Mouse (Mus musculus) stomach, embryonic 14.5 days (tissue): Measurements from ENCODE around the gene Prn. TPM values are rescaled to one million over a fixed set of nuclear protein-coding genes. Genes with fewer than 3 reads are reported as not detected.

Source experiments
- ATAC-seq: fragments of 200-750 bp; cut with Nextera tagmentation; 2 replicates; pipeline ENCODE4 v1.8.0; 2017; ENCODE audit warnings: low read depth, moderate TSS enrichment; ENCODE audit not compliant: insufficient number of reproducible peaks, insufficient read depth, low FRiP score
- H3K27ac ChIP-seq: fragments of 300-500 bp; sonication (generic); 2 replicates; pipeline ENCODE4 v1.5.1; 2014; ENCODE audit warnings: mild to moderate bottlenecking, low read length, moderate library complexity, mixed read lengths
- H3K27me3 ChIP-seq: fragments of 300-500 bp; sonication (generic); 2 replicates; pipeline ENCODE4 v1.6.1; 2014; ENCODE audit warnings: low read length, control low read depth, mixed read lengths; ENCODE audit not compliant: control insufficient read depth, insufficient read depth
- H3K36me3 ChIP-seq: fragments of 300-500 bp; sonication (generic); 2 replicates; pipeline ENCODE4 v1.6.1; 2014; ENCODE audit warnings: mild to moderate bottlenecking, control low read depth, low read length, moderate library complexity, mixed read lengths; ENCODE audit not compliant: control insufficient read depth, insufficient read depth
- H3K4me1 ChIP-seq: fragments of 300-500 bp; sonication (generic); 2 replicates; pipeline ENCODE4 v1.6.1; 2014; ENCODE audit warnings: low read length, control low read depth, mixed read lengths; ENCODE audit not compliant: control insufficient read depth, insufficient read depth
- H3K4me2 ChIP-seq: fragments of 300-500 bp; sonication (generic); replicated peaks from 2 replicates; pipeline ENCODE4 v1.6.1; 2014; ENCODE audit warnings: low read depth, low read length, control low read depth
- H3K4me3 ChIP-seq: fragments of 300-500 bp; sonication (generic); 2 replicates; pipeline ENCODE4 v1.5.1; 2014; ENCODE audit warnings: low read depth, low read length, control low read depth
- H3K9ac ChIP-seq: fragments of 300-500 bp; sonication (generic); replicated peaks from 2 replicates; pipeline ENCODE4 v1.6.1; 2014; ENCODE audit warnings: low read depth, mild to moderate bottlenecking, control low read depth, low read length, moderate library complexity, mixed read lengths
- H3K9me3 ChIP-seq: fragments of 300-500 bp; sonication (generic); 2 replicates; pipeline ENCODE4 v1.6.1; 2016; ENCODE audit warnings: low read depth, low read length, control low read depth; ENCODE audit not compliant: control insufficient read depth
- WGBS: fragments of 180-500 bp; shearing (Covaris S2); extraction: QIAGEN DNeasy Blood & Tissue Kit; methylation state at CpG from one replicate; pipeline ENCODE4 v1.1.7; 2014; 5-methylcytosine and 5-hydroxymethylcytosine counted together
- polyA plus RNA-seq: library from polyadenylated mRNA; unstranded; fragments of >200 nt; fragmentation: Nextera tagmentation; extraction: Ambion mirVana; gene quantifications from 2 replicates; pipeline ENCODE4 v1.2.1, GENCODE M21; 2014

The Prn gene
- polyA plus RNA-seq, 1 experiment from 2014 or later: not detected

DNA sequence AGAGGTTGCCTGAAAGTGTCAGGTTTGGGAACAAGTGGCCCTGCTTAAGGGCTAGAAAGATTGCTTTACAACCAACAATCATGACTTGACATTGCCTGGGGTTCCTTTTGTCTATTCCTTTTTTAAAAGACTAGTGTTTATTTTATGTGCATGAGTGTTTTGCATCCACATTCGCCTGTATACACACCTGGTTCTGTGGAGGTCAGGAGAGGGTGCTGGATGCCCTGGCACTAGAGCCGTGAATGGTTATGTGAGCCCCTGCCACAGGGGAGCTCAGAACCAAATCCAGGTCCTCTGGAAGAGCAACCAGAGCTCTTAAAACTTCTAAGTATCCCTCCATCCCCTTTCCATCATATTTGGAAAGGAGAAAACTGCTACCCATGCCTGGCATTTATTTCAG is 1.1 kb downstream of the Prn start:
- Histone ChIP-seq H3K4me1 (peaks cover 4% of the 10 kb centered on the region; the same call in 1 of the 2 replicates), H3K4me2 (peak overlapping the region; percentile 71), H3K27me3 (no peaks in the 10 kb centered on the region), H3K9ac (no peak overlapping the region), H3K9me3 (no peaks in the 10 kb centered on the region), H3K27ac (no peak overlapping the region), H3K36me3 (no peaks in the 10 kb centered on the region), H3K4me3 (peak overlapping the region; percentile 68)
- ATAC-seq: no peak
- WGBS: 51% methylated on average over 2 of the region's 2 CpGs

DNA sequence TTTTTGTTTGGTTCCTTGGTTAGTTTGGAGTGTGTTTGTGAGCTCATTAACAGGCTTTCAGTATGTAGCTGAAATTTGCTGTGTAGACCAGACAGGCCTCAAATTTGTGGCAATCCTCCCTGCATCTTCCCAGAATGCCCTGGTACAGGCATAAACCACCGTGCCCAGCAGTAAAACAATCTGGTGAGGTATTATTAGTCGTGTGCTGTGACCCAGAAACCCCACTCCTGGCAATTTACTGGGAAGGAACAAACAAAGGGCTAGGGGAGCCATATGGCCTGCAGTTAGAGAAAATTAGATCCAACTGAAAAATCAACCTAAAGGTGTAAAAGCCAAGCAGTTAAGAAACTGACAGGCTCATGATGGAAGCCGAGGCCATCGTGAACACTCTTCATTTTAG is 1.6 kb downstream of the Prn start:
- Histone ChIP-seq H3K27ac (no peak overlapping the region), H3K4me1 (peaks cover 4% of the 10 kb centered on the region; the same call in 1 of the 2 replicates), H3K27me3 (no peaks in the 10 kb centered on the region), H3K4me3 (peak overlapping the region; percentile 68; the same call in 1 of the 2 replicates), H3K4me2 (peak overlapping the region; percentile 71), H3K9ac (no peak overlapping the region), H3K36me3 (no peaks in the 10 kb centered on the region; the same call in 1 of the 2 replicates), H3K9me3 (no peaks in the 10 kb centered on the region)
- ATAC-seq: no peak
- 43% methylated on average over 4 of the region's 4 CpGs for WGBS

DNA sequence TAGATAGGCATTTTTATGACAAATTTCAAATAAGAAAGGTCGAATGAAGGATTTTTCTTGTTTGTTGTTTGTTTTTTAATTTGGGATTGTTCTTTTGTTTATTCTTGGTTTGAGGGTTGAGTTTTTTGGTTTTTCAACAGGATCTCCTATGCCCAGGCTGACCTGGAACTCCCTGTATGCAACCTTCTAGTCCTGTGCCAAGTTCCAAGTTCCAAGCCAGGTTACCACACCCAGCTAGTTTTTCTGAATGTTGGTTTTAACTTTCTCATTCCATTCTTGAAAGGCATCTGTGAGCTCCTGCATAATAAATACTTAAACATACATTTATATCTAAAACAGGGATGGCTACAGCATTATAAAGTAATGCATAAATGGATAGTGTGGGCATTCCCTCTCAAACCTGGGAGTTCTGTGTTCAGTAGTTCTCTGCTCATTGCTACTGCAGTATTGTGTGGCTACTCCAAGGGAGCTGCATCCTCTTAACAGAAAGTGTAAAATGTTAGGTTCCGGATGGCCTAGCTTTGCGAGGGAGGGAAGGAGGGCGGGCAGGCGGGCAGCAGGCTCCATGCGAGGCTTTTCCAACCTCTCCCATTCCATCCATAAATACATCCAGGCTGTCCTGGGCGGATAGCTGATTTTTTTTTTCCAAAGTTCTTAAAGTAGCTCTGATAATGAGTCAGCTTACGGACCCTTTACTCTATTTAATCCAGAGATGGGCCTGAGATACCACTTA is 2.9 kb downstream of the Prn start:
- 78% methylated on average over 8 of the region's 8 CpGs for WGBS
- Histone ChIP-seq H3K36me3 (no peaks in the 10 kb centered on the region; the same call in 1 of the 2 replicates), H3K4me2 (no peak overlapping the region), H3K27ac (no peak overlapping the region), H3K4me3 (no peak overlapping the region), H3K4me1 (peaks cover 4% of the 10 kb centered on the region; the same call in 1 of the 2 replicates), H3K9ac (no peak overlapping the region), H3K27me3 (no peaks in the 10 kb centered on the region), H3K9me3 (no peaks in the 10 kb centered on the region)
- ATAC-seq: no peak

DNA sequence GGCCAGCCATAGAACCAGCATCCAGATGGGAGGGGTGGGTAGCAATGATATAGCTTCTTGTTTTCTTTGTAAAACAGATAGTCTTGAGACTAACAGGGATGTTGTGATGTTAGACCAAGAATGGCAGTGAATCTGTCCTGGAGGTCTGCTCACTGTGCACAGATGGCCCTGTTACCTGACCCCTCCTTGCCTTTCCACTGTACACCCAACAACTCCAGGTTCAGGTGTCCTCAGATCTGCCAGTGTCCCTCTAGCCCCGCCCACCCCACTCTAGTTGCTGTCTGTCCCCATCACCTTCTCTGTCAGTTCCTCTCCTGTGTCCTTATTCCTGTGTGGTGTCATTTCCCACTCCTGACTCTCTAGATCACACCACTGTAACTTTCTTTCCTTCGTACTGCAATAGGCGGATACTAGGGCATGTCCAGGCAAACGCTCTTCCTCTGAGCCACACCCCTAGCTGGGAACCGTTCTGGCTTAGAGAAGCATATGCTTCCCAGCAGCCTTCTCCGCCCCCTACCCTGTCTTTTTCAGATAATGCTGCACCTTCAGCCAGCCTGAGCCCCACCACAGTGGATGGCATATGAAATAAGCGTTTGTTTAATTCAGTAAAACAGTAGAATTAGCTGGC is 22.6 kb downstream of the Prn start:
- 0 out of 2 replicates have a peak, but pooled peaks have one; percentile 37 for ATAC-seq
- no peak overlapping the region for H3K27ac ChIP-seq

DNA sequence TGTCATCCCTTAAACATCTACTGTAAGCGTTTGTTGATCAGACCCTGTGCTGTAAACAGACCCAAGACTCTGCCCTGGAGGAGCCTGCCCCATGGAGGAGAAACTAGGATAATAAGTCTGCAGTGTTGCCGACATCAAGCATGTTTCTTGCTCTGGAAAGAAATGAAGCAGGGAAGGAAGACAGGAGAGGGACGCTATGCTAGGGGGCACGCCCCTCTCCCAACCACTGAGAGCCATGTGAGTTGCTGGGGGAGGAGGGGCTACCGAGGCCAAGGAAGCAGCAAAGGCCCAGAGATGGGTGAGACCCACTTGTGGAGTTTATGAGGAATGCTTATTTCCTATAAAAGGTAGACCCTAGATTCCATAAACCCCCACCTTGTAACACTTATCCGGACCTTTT is 23.3 kb downstream of the Prn start:
- WGBS: 29% methylated on average over 6 of the region's 6 CpGs
- no peaks in the 10 kb centered on the region for H3K9me3 ChIP-seq
- H3K4me2 ChIP-seq: no peak overlapping the region
- no peak for ATAC-seq
- no peaks in the 10 kb centered on the region for H3K27me3 ChIP-seq
- no peaks in the 10 kb centered on the region for H3K36me3 ChIP-seq
- H3K4me3 ChIP-seq: no peak overlapping the region
- no peak overlapping the region for H3K9ac ChIP-seq
- H3K4me1 ChIP-seq: no peaks in the 10 kb centered on the region
- no peak overlapping the region for H3K27ac ChIP-seq

More for the DNA sequence above, 22.6 kb downstream of the Prn start:
- Histone ChIP-seq H3K4me3 (no peak overlapping the region), H3K9ac (no peak overlapping the region), H3K4me2 (no peak overlapping the region), H3K36me3 (no peaks in the 10 kb centered on the region), H3K9me3 (no peaks in the 10 kb centered on the region), H3K27me3 (no peaks in the 10 kb centered on the region), H3K4me1 (no peaks in the 10 kb centered on the region)
- WGBS: 58% methylated on average over 7 of the region's 7 CpGs

DNA sequence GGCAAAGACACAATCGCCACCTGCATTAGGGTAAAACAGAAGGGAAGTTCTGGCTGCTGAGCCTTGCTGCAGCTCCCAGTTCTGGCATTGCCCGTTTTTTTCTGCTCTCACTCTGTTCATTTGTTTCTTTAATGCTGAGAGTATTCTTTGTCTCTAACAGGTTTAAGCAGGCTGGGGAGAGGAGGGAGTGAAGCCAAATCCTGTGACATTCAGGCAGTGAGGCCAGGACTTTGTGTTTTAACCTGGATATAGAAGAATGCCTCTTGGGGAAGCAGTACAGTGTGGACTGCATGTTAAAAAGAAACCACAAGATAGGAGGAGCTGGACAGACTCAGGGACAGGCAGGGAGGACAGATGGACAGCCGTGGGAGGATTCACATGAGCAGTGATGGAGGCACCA is 23.8 kb downstream of the Prn start:
- H3K4me1 ChIP-seq: no peaks in the 10 kb centered on the region
- no peak for ATAC-seq
- H3K27ac ChIP-seq: no peak overlapping the region

DNA sequence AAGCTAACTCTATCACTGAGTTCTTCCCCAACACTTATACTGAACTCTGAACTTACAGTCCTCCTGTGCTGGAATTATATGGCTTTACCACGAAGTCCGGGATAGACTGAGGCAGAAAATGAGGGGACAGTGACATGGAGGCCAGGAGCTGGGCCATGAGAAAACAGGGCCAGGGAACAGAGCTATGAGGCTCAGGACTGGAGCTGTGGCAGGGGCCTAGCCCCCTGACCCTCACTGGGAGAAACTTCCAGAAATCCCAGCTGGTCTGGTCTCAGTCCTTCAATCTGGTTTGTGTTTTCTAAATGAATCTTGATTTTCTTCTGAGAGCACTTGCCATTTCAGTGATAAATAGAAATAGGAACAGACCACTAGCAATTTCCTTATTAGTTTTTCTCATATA is 24.5 kb downstream of the Prn start:
- 88% methylated on average over 2 of the region's 2 CpGs for WGBS
- no peaks in the 10 kb centered on the region for H3K27me3 ChIP-seq
- H3K9me3 ChIP-seq: no peaks in the 10 kb centered on the region
- no peaks in the 10 kb centered on the region for H3K4me1 ChIP-seq
- no peak for ATAC-seq
- no peaks in the 10 kb centered on the region for H3K36me3 ChIP-seq
- H3K27ac ChIP-seq: no peak overlapping the region
- H3K4me2 ChIP-seq: no peak overlapping the region
- H3K4me3 ChIP-seq: no peak overlapping the region
- H3K9ac ChIP-seq: no peak overlapping the region

More for the DNA sequence above, 23.8 kb downstream of the Prn start:
- Histone ChIP-seq H3K9me3 (no peaks in the 10 kb centered on the region), H3K4me3 (no peak overlapping the region), H3K27me3 (no peaks in the 10 kb centered on the region), H3K4me2 (no peak overlapping the region), H3K9ac (no peak overlapping the region), H3K36me3 (no peaks in the 10 kb centered on the region)
- 53% methylated on average over 3 of the region's 3 CpGs for WGBS

DNA sequence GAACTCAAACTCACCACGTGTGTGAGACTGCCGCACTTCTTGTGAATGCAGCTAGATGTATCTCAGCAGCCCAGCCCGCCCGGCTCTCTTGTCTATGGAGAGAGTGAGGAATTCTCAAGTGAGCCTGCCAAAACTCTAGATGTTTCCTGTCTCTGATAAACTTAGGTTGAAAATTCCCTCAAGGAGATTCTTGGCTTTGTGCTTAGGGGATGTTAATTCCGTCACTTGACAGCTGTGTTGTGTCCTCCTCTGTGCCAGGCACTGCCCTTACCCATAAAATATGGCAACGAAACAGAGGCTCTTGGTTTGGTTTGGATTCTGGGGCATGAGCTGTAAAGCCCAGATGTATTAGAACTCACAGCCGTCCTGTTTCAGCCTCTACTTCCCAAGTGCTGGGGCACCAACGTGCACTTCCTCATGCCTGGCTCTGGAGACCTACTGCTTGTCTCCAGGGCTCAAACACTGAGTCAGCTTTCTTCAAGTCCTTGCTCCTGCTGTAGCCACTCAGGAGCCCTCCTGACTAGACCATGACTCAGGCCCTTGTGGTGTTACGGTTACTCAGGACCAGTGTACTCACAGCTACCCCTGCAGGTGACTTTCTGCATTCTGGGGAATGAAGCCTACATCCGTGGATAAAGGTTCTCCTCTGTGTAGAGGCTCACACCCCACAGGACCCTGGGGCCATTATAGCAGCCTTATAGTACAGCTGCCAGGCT is 25.8 kb downstream of the Prn start:
- Histone ChIP-seq H3K36me3 (no peaks in the 10 kb centered on the region), H3K4me2 (no peak overlapping the region), H3K27ac (no peak overlapping the region), H3K9ac (no peak overlapping the region), H3K4me3 (no peak overlapping the region), H3K4me1 (no peaks in the 10 kb centered on the region), H3K27me3 (no peaks in the 10 kb centered on the region), H3K9me3 (no peaks in the 10 kb centered on the region)
- WGBS: 66% methylated on average over 10 of the region's 10 CpGs
- no peak; the same call in 1 of the 2 replicates for ATAC-seq
